Mouse (Mus musculus): Measurements from ENCODE around the gene Trem2.
"Not testable (repeated sequence)": the region's sequence is repeated elsewhere in the genome, so short reads cannot be mapped to it uniquely, and the experiment has no call there.

Trem2 gene

GRCm38 (mm10) chr17:48352976-48353375 lies 6.8 kb downstream of the Trem2 start:
- DNase-seq: not testable (repeated sequence)

- no peak for DNase-seq
Measured at GRCm38 (mm10) chr17:48355822-48356221, 9.6 kb downstream of the Trem2 start.

GRCm38 (mm10) chr17:48357892-48358291 lies 11.7 kb downstream of the Trem2 start:
- no peak for DNase-seq

GRCm38 (mm10) chr17:48359616-48360015 lies 13.4 kb downstream of the Trem2 start, which contains the start of gene Treml1:
TSS of gene Treml1 (plus strand) at chr17:48359916.
- DNase-seq: no peak

GRCm38 (mm10) chr17:48360462-48360861 lies 14.3 kb downstream of the Trem2 start:
- no peak for DNase-seq

- DNase-seq: no peak
Measured at GRCm38 (mm10) chr17:48362346-48362745, 16.1 kb downstream of the Trem2 start.

- peak; percentile 29 for DNase-seq
Measured at GRCm38 (mm10) chr17:48362966-48363365, 16.8 kb downstream of the Trem2 start.

GRCm38 (mm10) chr17:48363421-48363965 lies 17.3 kb downstream of the Trem2 start:
- no peak for DNase-seq

GRCm38 (mm10) chr17:48365511-48366155 lies 19.4 kb downstream of the Trem2 start:
- no peak for DNase-seq

GRCm38 (mm10) chr17:48366806-48367205 lies 20.6 kb downstream of the Trem2 start:
- DNase-seq: no peak

GRCm38 (mm10) chr17:48371621-48372020 lies 25.4 kb downstream of the Trem2 start:
- no peak for DNase-seq

- DNase-seq: no peak
Measured at GRCm38 (mm10) chr17:48372987-48373386, 26.8 kb downstream of the Trem2 start.

GRCm38 (mm10) chr17:48376102-48376501 lies 29.9 kb downstream of the Trem2 start:
- DNase-seq: no peak

- no peak for DNase-seq
Measured at GRCm38 (mm10) chr17:48379050-48379449, 32.8 kb downstream of the Trem2 start.

GRCm38 (mm10) chr17:48385786-48386461 lies 39.7 kb downstream of the Trem2 start:
- peak; percentile 7 for DNase-seq

GRCm38 (mm10) chr17:48388666-48389065 lies 42.5 kb downstream of the Trem2 start:
- no peak for DNase-seq

- DNase-seq: no peak
Measured at GRCm38 (mm10) chr17:48389442-48389841, 43.2 kb downstream of the Trem2 start.

GRCm38 (mm10) chr17:48391446-48391845 lies 45.2 kb downstream of the Trem2 start:
- no peak for DNase-seq

- DNase-seq: no peak
Measured at GRCm38 (mm10) chr17:48392616-48393015, 46.4 kb downstream of the Trem2 start.

GRCm38 (mm10) chr17:48401710-48402109 lies 55.5 kb downstream of the Trem2 start:
- DNase-seq: no peak

GRCm38 (mm10) chr17:48402751-48403150 lies 56.5 kb downstream of the Trem2 start:
- no peak for DNase-seq
